Mouse (Mus musculus) cortical plate, adult 2 months (tissue): ENCODE measurements around the gene Atp5e.

Experiments
- CTCF ChIP-seq: fragments of 200-500 bp; IDR thresholded peaks from 2 replicates; pipeline ENCODE4 v1.5.1; 2011; ENCODE audit warnings: mild to moderate bottlenecking, control low read depth, low read length; ENCODE audit not compliant: insufficient read depth; ENCODE audit errors: extremely low read depth
- POLR2A ChIP-seq: fragments of 200-500 bp; IDR thresholded peaks from 2 replicates; pipeline ENCODE4 v1.6.1; 2011; ENCODE audit warnings: mild to moderate bottlenecking, low read length, control low read depth; ENCODE audit not compliant: insufficient read depth; ENCODE audit errors: extremely low read depth

DNA sequence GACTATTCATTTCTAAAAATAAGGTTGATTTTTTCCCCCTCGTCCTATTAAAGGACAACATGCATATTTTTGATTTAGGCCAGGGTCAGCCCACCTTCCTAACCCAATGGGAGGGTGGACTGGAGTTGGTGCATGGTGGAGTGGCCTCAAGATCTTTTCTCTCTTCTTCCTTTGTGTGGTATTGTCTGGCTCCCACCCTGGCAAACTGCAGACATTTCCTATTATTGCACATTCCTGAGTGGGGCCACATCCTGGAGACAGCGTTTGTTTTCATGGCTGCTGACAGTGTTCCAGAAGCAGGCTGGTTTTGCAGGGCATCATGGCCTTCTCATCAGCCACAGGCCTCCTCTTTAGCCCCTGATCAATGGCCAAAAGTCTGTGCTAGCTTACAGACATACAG is 20.9 kb downstream of the Atp5e start:
- TF ChIP-seq CTCF, result no peak
- TF ChIP-seq POLR2A, result no peak
